Mouse (Mus musculus) heart, embryonic 11.5 days (tissue): Measurements from ENCODE around the gene Alas2. TPM values are rescaled to one million over a fixed set of nuclear protein-coding genes. Genes with fewer than 3 reads are reported as not detected.

Source experiments
- ATAC-seq: fragments of 200-750 bp; cut with Nextera tagmentation; replicated peaks from 2 replicates; pipeline ENCODE4 v1.8.0; 2017; ENCODE audit warnings: moderate library complexity; ENCODE audit not compliant: insufficient number of reproducible peaks, low FRiP score, low TSS enrichment
- H3K27ac ChIP-seq: fragments of 300-500 bp; sonication (generic); 2 replicates; pipeline ENCODE4 v1.5.1; 2014; ENCODE audit warnings: mild to moderate bottlenecking, low read depth, low read length
- H3K27me3 ChIP-seq: fragments of 300-500 bp; sonication (generic); 2 replicates; pipeline ENCODE4 v1.6.1; 2014; ENCODE audit warnings: mild to moderate bottlenecking, low read length, mixed read lengths; ENCODE audit not compliant: control insufficient read depth, insufficient read depth
- H3K36me3 ChIP-seq: fragments of 300-500 bp; sonication (generic); 2 replicates; pipeline ENCODE4 v1.6.1; 2014; ENCODE audit warnings: mild to moderate bottlenecking, low read length, moderate library complexity, mixed read lengths; ENCODE audit not compliant: control insufficient read depth, insufficient read depth
- H3K4me1 ChIP-seq: fragments of 300-500 bp; sonication (generic); 2 replicates; pipeline ENCODE4 v1.6.1; 2014; ENCODE audit warnings: low read length; ENCODE audit not compliant: control insufficient read depth, insufficient read depth
- H3K4me2 ChIP-seq: fragments of 300-500 bp; sonication (generic); 2 replicates; pipeline ENCODE4 v1.6.1; 2014; ENCODE audit warnings: mild to moderate bottlenecking, moderate library complexity
- H3K4me3 ChIP-seq: fragments of 300-500 bp; sonication (generic); 2 replicates; pipeline ENCODE4 v1.5.1; 2014; ENCODE audit warnings: low read depth, low read length
- H3K9ac ChIP-seq: fragments of 300-500 bp; sonication (generic); 2 replicates; pipeline ENCODE4 v1.6.1; 2014; ENCODE audit warnings: mild to moderate bottlenecking, low read depth, low read length, moderate library complexity
- H3K9me3 ChIP-seq: fragments of 300-500 bp; sonication (generic); replicated peaks from 2 replicates; pipeline ENCODE4 v1.6.1; 2016; ENCODE audit warnings: low read length; ENCODE audit not compliant: control insufficient read depth
- WGBS: fragments of 180-500 bp; shearing (Covaris S2); extraction: QIAGEN DNeasy Blood & Tissue Kit; methylation state at CpG from one replicate; pipeline ENCODE4 v1.1.7; 2014; ENCODE audit not compliant: insufficient replicate concordance; 5-methylcytosine and 5-hydroxymethylcytosine counted together
- polyA plus RNA-seq: library from polyadenylated mRNA; unstranded; fragments of >200 nt; fragmentation: Nextera tagmentation; extraction: Ambion mirVana; gene quantifications from 2 replicates; pipeline ENCODE4 v1.2.1, GENCODE M21; 2014

The Alas2 gene
- polyA plus RNA-seq: 176 and 196 TPM in 2 replicates

- Histone ChIP-seq H3K36me3 (no peaks in the 10 kb centered on the region), H3K4me1 (no peaks in the 10 kb centered on the region), H3K4me2 (peak within 1 kb of the TSS; percentile 24; the same call in 1 of the 2 replicates), H3K4me3 (peak within 1 kb of the TSS; percentile 10; the same call in 1 of the 2 replicates), H3K27ac (peak within 1 kb of the TSS; percentile 59; the same call in 1 of the 2 replicates), H3K9me3 (no peaks in the 10 kb centered on the region), H3K27me3 (no peaks in the 10 kb centered on the region), H3K9ac (peak within 1 kb of the TSS; percentile 65)
- peak; percentile 69; the same call in 1 of the 2 replicates for ATAC-seq
- 13% methylated on average over 5 of the region's 5 CpGs for WGBS
These were observed at the start of gene Alas2 for GRCm38 (mm10) chrX:150547239-150547638. Gene Alas2 (plus strand): TSS chrX:150547375.

DNA sequence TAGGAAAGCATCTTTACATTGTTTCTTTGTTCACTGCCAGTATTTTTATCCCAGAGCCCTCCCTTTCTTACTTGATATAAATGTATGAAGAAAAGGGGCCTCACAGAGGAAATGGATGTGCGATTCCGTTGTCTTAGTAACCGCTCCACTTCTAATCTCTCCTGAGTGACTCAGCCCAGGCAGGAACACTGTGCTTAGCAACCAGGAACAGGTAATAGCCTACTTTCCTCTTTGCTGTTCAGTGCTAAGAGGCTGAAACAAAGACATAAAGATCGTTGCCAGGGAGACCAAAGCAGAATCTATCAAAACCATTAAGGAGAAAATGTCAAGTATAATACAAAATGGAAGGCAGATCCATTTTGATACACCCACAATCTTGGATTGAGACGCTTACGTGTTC is 38.5 kb upstream of the Alas2 start:
- Histone ChIP-seq H3K27me3 (no peaks in the 10 kb centered on the region), H3K4me2 (no peak overlapping the region), H3K36me3 (no peaks in the 10 kb centered on the region), H3K27ac (no peak overlapping the region), H3K4me3 (no peak overlapping the region), H3K4me1 (no peaks in the 10 kb centered on the region), H3K9me3 (no peaks in the 10 kb centered on the region), H3K9ac (no peak overlapping the region)
- WGBS: 78% methylated on average over 6 of the region's 6 CpGs
- ATAC-seq: no peak

DNA sequence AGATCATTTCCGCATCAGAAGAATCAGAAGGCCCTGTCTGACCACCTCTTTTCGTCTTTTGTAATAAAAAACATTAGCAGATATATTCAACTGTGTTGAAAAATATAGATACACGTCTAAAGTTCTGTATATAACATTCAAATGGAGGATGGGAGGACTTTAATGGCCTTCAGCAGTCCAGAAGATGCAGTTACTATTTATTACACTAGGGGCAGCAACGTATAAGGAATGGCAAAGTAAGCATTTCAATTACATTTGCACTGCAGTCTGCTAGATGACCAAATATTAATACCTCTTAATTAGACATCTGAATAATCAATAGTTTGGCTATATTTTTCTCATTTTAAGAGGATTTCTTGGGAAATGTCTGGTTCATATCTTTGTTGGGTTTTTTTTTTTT is 36.5 kb upstream of the Alas2 start:
- Histone ChIP-seq H3K4me2 (no peak overlapping the region), H3K4me1 (no peaks in the 10 kb centered on the region), H3K9ac (no peak overlapping the region), H3K4me3 (no peak overlapping the region), H3K9me3 (no peaks in the 10 kb centered on the region), H3K27ac (no peak overlapping the region), H3K27me3 (no peaks in the 10 kb centered on the region), H3K36me3 (no peaks in the 10 kb centered on the region)
- WGBS: 45% methylated on average over 4 of the region's 4 CpGs
- no peak for ATAC-seq

DNA sequence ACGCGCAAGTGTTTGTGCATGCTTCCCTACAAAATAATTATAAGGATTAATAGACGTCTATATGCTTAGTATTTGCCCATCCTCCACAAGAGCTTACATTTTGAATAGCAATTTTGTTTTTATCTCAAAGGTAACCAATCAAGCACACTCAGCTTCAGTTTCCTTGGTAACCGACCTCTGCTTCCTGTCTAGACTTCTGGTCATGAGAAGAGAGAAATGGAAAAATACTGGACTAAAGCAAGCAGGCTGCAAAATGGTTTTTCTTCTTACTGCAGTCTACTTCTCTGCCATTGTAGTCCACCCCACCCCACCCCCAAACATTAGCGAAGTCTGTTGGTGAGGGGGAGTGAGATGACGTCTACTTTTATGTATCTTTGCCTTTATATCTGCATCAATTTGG is 35.9 kb upstream of the Alas2 start:
- no peaks in the 10 kb centered on the region for H3K27me3 ChIP-seq
- 68% methylated on average over 6 of the region's 6 CpGs for WGBS
- H3K9me3 ChIP-seq: no peaks in the 10 kb centered on the region
- no peaks in the 10 kb centered on the region for H3K36me3 ChIP-seq
- H3K9ac ChIP-seq: no peak overlapping the region
- H3K4me1 ChIP-seq: no peaks in the 10 kb centered on the region
- no peak for ATAC-seq
- peak overlapping the region; percentile 66; the same call in 1 of the 2 replicates for H3K27ac ChIP-seq
- no peak overlapping the region for H3K4me2 ChIP-seq
- no peak overlapping the region for H3K4me3 ChIP-seq

DNA sequence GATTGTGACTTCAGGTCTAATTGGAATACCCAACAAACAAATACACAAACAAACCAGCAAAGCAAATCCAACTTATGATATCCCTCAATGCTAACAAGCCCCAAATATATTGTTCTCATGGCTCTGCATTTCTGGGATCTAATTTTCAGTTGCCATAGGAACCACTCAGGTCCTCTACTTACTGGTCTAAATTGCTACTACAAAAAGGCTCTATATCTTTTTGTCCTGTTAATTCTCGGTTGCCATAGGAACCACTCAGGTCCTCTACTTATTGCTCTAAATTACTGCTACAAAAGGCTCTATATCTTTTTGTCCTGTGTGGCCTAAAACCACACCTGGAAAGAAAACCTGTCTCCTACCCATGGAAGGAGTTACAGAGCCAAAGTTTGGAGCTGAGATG is 33.0 kb upstream of the Alas2 start:
- Histone ChIP-seq H3K9me3 (no peaks in the 10 kb centered on the region), H3K4me2 (no peak overlapping the region), H3K27me3 (no peaks in the 10 kb centered on the region), H3K4me3 (no peak overlapping the region), H3K9ac (no peak overlapping the region), H3K36me3 (no peaks in the 10 kb centered on the region), H3K4me1 (no peaks in the 10 kb centered on the region), H3K27ac (no peak overlapping the region)
- no peak for ATAC-seq
- 91% methylated on average over 1 of the region's 1 CpGs for WGBS

DNA sequence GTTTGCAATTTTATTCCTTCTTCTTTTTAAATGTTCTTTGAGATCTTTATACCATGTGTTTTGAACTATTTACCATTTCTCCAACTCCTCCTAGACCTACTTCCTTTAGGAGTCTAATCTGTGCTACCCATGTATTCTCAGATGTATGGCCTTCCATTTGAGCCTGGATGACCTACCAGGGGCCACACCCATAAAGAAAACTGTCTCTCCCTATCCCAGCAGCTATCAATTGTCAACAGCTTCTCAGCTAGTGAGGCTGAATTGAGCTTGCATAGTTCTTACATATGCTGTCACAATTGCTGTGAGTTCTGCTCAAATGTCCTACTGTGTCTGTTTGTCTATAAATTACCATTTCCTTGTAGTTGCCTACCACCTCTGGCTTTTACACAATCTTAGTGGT is 31.2 kb upstream of the Alas2 start:
- Histone ChIP-seq H3K9ac (no peak overlapping the region), H3K27me3 (no peaks in the 10 kb centered on the region), H3K27ac (no peak overlapping the region), H3K9me3 (no peaks in the 10 kb centered on the region), H3K4me2 (no peak overlapping the region), H3K4me3 (no peak overlapping the region), H3K36me3 (no peaks in the 10 kb centered on the region), H3K4me1 (no peaks in the 10 kb centered on the region)
- ATAC-seq: no peak; the same call in 1 of the 2 replicates

DNA sequence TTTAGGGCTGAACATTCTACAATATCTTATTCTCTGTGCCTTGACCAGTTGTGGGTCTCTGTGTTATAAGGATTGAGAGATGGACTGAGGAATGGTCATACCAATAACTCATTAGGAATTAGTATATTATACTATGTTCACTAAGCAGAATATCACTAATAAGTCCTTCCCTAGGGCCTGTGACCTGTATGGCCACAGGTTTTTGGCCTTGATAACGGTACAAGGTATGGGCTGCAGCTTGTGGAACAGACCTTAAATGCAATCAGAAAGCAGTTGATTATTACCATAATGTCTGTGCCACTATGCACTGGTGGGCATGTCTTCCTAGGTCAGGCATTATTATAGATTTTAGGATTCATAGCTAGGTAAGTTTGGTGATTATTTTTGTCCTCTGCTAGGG is 30.7 kb upstream of the Alas2 start:
- Histone ChIP-seq H3K4me3 (no peak overlapping the region), H3K27me3 (no peaks in the 10 kb centered on the region), H3K36me3 (no peaks in the 10 kb centered on the region; the same call in 1 of the 2 replicates), H3K4me1 (no peaks in the 10 kb centered on the region), H3K9ac (no peak overlapping the region), H3K27ac (no peak overlapping the region), H3K9me3 (no peaks in the 10 kb centered on the region), H3K4me2 (no peak overlapping the region)
- 75% methylated on average over 1 of the region's 1 CpGs for WGBS
- no peak for ATAC-seq

GRCm38 (mm10) chrX:150540111-150540510 is 7.1 kb upstream of the Alas2 start:
- Histone ChIP-seq H3K9ac (no peak overlapping the region), H3K4me3 (no peak overlapping the region), H3K27me3 (no peaks in the 10 kb centered on the region), H3K9me3 (no peaks in the 10 kb centered on the region), H3K4me1 (no peaks in the 10 kb centered on the region), H3K27ac (no peak overlapping the region), H3K36me3 (no peaks in the 10 kb centered on the region), H3K4me2 (no peak overlapping the region)
- 55% methylated on average over 2 of the region's 2 CpGs for WGBS
- no peak for ATAC-seq

GRCm38 (mm10) chrX:150541684-150542083 is 5.5 kb upstream of the Alas2 start:
- H3K9ac ChIP-seq: no peak overlapping the region
- no peak for ATAC-seq
- H3K36me3 ChIP-seq: no peaks in the 10 kb centered on the region
- no peak overlapping the region for H3K4me3 ChIP-seq
- H3K4me1 ChIP-seq: no peaks in the 10 kb centered on the region
- H3K9me3 ChIP-seq: no peaks in the 10 kb centered on the region
- H3K4me2 ChIP-seq: no peak overlapping the region
- H3K27ac ChIP-seq: no peak overlapping the region
- H3K27me3 ChIP-seq: no peaks in the 10 kb centered on the region
